Mouse (Mus musculus) bone marrow macrophage, adult 2 months (primary cell): Measurements from ENCODE around the gene Stk16.

Experiments used
- CTCF ChIP-seq: IDR thresholded peaks from 2 replicates; pipeline ENCODE4 v1.5.1; 2012; ENCODE audit warnings: low read depth, mild to moderate bottlenecking, low read length, moderate library complexity
- POLR2A ChIP-seq: IDR thresholded peaks from 2 replicates; pipeline ENCODE4 v1.6.1; 2012; ENCODE audit warnings: mild to moderate bottlenecking, low read depth, low read length, borderline replicate concordance

DNA sequence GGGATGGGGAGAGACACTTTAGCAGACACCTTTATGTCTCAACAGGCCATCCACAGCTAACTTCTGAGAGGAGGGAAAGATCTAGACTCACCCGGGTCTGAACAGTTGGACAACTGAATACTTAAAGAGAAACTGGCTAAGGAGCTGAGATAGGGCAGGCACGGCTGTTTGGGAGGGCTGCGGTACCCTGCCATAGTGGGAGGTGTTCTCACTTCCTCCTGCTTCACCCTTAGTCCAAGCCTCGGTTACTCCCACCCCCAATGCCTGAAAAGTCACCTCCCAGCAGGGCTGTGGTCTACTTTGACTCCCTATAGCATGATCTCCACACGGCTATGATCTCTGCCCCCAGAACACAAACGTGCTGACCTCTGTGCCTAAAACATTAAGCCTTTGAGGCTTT is 12.9 kb downstream of the Stk16 start:
- TF ChIP-seq CTCF (no peak), POLR2A (no peak)
